Mouse (Mus musculus) layer of hippocampus, postnatal 14 days (tissue): ENCODE results near the gene Thbs3. TPM values are rescaled to one million over a fixed set of nuclear protein-coding genes. Genes with fewer than 3 reads are reported as not detected.

Experiments used
- DNase-seq, 2 experiments: peaks; one replicate each; pipeline ENCODE4 v3.0.0; 2021 to 2022; ENCODE audit warnings: low spot score in 2 of 2, mixed read lengths in 1 of 2
- microRNA-seq, 2 experiments: library from miRNA; unstranded; fragments of <30 nt; microRNA quantifications; one replicate each; pipeline ENCODE4 v1.2.0; 2021
- total RNA-seq, 2 experiments: library from RNA; stranded (reverse); gene quantifications; 2 replicates each; pipeline ENCODE4 v1.2.3; 2021

Gene Thbs3
- total RNA-seq, 2 experiments from 2014 or later, result 32.1 to 40.1 TPM

- no peak for DNase-seq
Observed at GRCm38 (mm10) chr3:89247466-89247865, 32.5 kb downstream of the Thbs3 start.

GRCm38 (mm10) chr3:89250435-89251040 is 35.6 kb downstream of the Thbs3 start:
- DNase-seq, result no peak

GRCm38 (mm10) chr3:89251365-89251895 is 36.5 kb downstream of the Thbs3 start:
- DNase-seq, result no peak

GRCm38 (mm10) chr3:89254994-89255393 is 40.0 kb downstream of the Thbs3 start:
- no peak for DNase-seq

GRCm38 (mm10) chr3:89256177-89256576 is 41.2 kb downstream of the Thbs3 start:
- DNase-seq, result no peak

GRCm38 (mm10) chr3:89259076-89259475 is 44.1 kb downstream of the Thbs3 start, which contains the start of gene Dpm3:
Dpm3 (plus strand) TSS chr3:89259358.
- no peak for DNase-seq

GRCm38 (mm10) chr3:89260211-89260610 is 45.2 kb downstream of the Thbs3 start:
- DNase-seq, result no peak

GRCm38 (mm10) chr3:89262417-89262816 is 47.4 kb downstream of the Thbs3 start:
- no peak for DNase-seq

GRCm38 (mm10) chr3:89266439-89266893 is 51.5 kb downstream of the Thbs3 start:
- peak; percentile 76 to 87 for DNase-seq

GRCm38 (mm10) chr3:89268916-89269315 is 53.9 kb downstream of the Thbs3 start:
- no peak for DNase-seq

- peak; percentile 84 to 85 for DNase-seq
Observed at GRCm38 (mm10) chr3:89270051-89270755, 55.2 kb downstream of the Thbs3 start, which contains the start of gene Slc50a1. Slc50a1 (minus strand) TSS chr3:89270570.

GRCm38 (mm10) chr3:89270891-89271290 is 55.9 kb downstream of the Thbs3 start:
- DNase-seq, result peak; percentile 48 to 66

- DNase-seq, result no peak
Observed at GRCm38 (mm10) chr3:89271760-89272159, 56.8 kb downstream of the Thbs3 start.

- no peak for DNase-seq
Observed at GRCm38 (mm10) chr3:89276061-89276460, 61.1 kb downstream of the Thbs3 start.

Small RNA genes lying within 50 kb of the gene (microRNA-seq; reads per million reads assigned to microRNA genes)
- 6,578 to 8,284 reads per million in 2 experiments for gene Mir92b

Other genes with a start within 250 kb of the Thbs3 start
- 100 to 1,000 TPM; 150 to 157 TPM for gene Rusc1, start 121.9 kb upstream of the Thbs3 start, total RNA-seq
- gene Gm43738, start 114.1 kb upstream of the Thbs3 start, total RNA-seq, result not detected
- 100 to 1,000 TPM; 109 to 131 TPM for gene Fdps, start 113.2 kb upstream of the Thbs3 start, total RNA-seq
- gene Pklr, start 79.0 kb upstream of the Thbs3 start, total RNA-seq, result not detected
- 10 to 100 TPM; 13.0 to 24.5 TPM for gene Hcn3, start 55.0 kb upstream of the Thbs3 start, total RNA-seq
- gene Clk2, start 50.4 kb upstream of the Thbs3 start, total RNA-seq, result 10 to 100 TPM; 46.2 to 47.0 TPM
- 10 to 100 TPM; 74.5 to 75.6 TPM for gene Scamp3, start 37.7 kb upstream of the Thbs3 start, total RNA-seq
- gene Fam189b, start 32.0 kb upstream of the Thbs3 start, total RNA-seq, result 10 to 100 TPM; 68.1 to 72.0 TPM
- 10 to 100 TPM; 64.1 to 68.8 TPM for gene Gba, start 12.3 kb upstream of the Thbs3 start, total RNA-seq
- gene Mtx1, start 11.9 kb downstream of the Thbs3 start, total RNA-seq, result 10 to 100 TPM; 91.1 to 99.9 TPM
- gene Muc1, start 13.9 kb downstream of the Thbs3 start, total RNA-seq, result 1 to 10 TPM; 1.2 to 1.3 TPM
- 10 to 100 TPM; 77.3 to 90.2 TPM for gene Krtcap2, start 30.8 kb downstream of the Thbs3 start, total RNA-seq
- 10 to 100 TPM; 97.0 to 99.4 TPM for gene Trim46, start 31.1 kb downstream of the Thbs3 start, total RNA-seq
- gene Dpm3, start 44.2 kb downstream of the Thbs3 start, total RNA-seq, result 10 to 100 TPM; 50.0 to 63.2 TPM
- 10 to 100 TPM; 37.1 to 40.2 TPM for gene Slc50a1, start 55.4 kb downstream of the Thbs3 start, total RNA-seq
- gene Efna1, start 66.0 kb downstream of the Thbs3 start, total RNA-seq, result 1 to 10 TPM; 6.4 TPM
- gene Efna3, start 107.8 kb downstream of the Thbs3 start, total RNA-seq, result 10 to 100 TPM; 57.8 to 62.7 TPM
- gene Efna4, start 122.8 kb downstream of the Thbs3 start, total RNA-seq, result 1 to 10 TPM; 1.0 to 1.8 TPM
- gene Adam15, start 134.8 kb downstream of the Thbs3 start, total RNA-seq, result 100 to 1,000 TPM; 114 to 115 TPM
- under 1 TPM; 0.41 to 0.76 TPM for gene Dcst2, start 146.8 kb downstream of the Thbs3 start, total RNA-seq
- under 1 TPM in 1 of 2 experiments, not detected in 1; 0.21 TPM for gene Dcst1, start 150.1 kb downstream of the Thbs3 start, total RNA-seq
- gene Zbtb7b, start 179.6 kb downstream of the Thbs3 start, total RNA-seq, result 10 to 100 TPM; 12.1 to 15.1 TPM
- gene Lenep, start 187.6 kb downstream of the Thbs3 start, total RNA-seq, result 1 to 10 TPM; 3.2 to 4.3 TPM
- 10 to 100 TPM; 30.4 to 30.5 TPM for gene Flad1, start 196.7 kb downstream of the Thbs3 start, total RNA-seq
- gene Cks1b, start 203.2 kb downstream of the Thbs3 start, total RNA-seq, result 1 to 10 TPM; 4.6 to 6.5 TPM
- 10 to 100 TPM; 14.2 to 15.0 TPM for gene Shc1, start 203.3 kb downstream of the Thbs3 start, total RNA-seq
- 10 to 100 TPM; 49.5 to 57.6 TPM for gene Pygo2, start 215.0 kb downstream of the Thbs3 start, total RNA-seq
- 10 to 100 TPM; 44.5 to 54.0 TPM for gene Pbxip1, start 221.5 kb downstream of the Thbs3 start, total RNA-seq
- gene Pmvk, start 239.4 kb downstream of the Thbs3 start, total RNA-seq, result 10 to 100 TPM; 35.3 to 38.7 TPM